Mouse (Mus musculus) heart, postnatal 10 days (tissue): ENCODE results near the gene Polr3e. TPM values are rescaled to one million over a fixed set of nuclear protein-coding genes. Genes with fewer than 3 reads are reported as not detected.
"Not testable (repeated sequence)": the region's sequence is repeated elsewhere in the genome, so short reads cannot be mapped to it uniquely, and the experiment has no call there.

ENCODE experiments used
- DNase-seq, 2 experiments: peaks; one replicate each; pipeline ENCODE4 v3.0.0; 2021
- intact Hi-C: fragments of 180-260 bp; cut with DNase I; formaldehyde crosslinking; loops from one replicate; pipeline ENCODE4 v1.15.1; 2025
- total RNA-seq, 2 experiments: library from RNA; stranded (reverse); gene quantifications; 2 replicates each; pipeline ENCODE4 v1.2.3; 2021

The Polr3e gene
- total RNA-seq, 2 experiments from 2014 or later: 15.1 to 15.4 TPM

DNA sequence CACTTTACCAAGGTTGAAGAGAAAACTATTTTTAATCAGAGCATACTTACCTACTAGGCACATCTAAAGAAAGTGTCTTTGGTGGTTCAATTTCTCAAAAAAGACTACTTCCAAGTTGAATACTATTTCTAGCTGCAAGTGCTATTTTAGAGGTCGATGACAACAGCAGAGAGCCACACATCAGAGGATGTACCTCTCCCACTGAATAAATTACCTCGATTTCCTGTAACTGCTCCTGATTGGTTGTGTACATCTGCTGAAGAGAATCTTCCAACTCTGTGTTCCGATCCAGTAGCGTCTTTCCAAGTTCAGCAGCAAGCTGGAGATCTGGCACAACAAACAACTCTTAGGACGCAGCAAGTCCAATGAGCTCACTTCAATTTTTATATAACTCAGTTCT, 52.6 kb downstream of the Polr3e start:
- no peak for DNase-seq
- intact Hi-C loops: no loop called here

DNA sequence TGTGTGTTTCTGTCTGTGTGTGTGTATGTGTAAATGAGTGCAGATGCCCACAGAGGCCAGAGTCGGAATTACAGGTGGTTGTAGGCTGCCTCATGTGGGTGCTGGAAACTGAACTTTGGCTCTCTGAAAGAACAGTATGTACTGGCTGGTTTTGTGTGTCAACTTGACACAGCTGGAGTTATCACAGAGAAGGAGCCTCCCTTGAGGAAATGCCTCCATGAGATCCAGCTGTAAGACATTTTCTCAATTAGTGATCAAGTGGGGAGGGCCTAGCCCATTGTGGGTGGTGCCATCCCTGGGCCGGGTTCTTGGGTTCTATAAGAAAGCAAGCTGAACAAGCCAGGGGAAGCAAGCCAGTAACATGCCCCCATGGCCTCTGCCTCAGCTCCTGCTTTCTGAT, 54.9 kb downstream of the Polr3e start:
- DNase-seq, intact Hi-C loops: not testable (repeated sequence)

DNA sequence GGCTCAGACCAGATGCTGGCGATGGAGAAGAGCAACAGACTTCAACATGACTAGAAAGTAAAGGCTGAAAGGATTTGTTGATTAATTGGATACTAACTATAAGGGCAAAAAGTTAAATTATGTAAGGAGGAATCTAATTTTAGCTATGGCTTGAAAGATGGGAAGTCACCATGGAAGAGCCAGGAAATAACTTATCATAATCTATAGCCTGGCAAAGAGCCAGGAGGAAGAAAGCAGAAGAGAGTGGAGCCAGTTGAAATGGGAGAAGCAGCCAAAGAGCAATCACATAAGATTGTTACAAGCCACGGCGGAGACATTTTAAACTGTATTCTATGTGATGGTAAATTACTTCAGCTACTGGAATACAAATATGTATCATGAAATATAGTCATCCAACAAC, 56.5 kb downstream of the Polr3e start:
- intact Hi-C loops: no loop called here
- no peak for DNase-seq

DNA sequence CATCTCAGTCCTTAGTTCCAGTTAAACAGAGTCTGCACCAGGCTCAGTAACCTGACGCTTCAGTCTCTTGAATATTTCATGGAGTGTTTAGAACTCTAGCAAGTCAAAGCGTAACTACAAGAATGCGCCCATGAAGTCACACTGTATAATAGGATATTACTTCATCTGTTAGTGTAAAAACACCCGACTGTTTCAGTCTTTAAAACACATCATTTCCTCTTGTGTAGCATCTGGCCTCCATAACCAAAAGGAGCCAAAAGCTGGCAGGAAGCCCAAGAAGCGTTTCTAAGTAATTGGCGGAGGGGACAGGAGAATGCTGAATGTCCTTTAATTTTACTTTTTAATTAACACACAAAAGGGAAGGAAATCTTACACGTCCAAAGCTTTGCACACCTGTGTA, 59.5 kb downstream of the Polr3e start:
- intact Hi-C loops: loop anchor here (5.0 kb wide), 1 partner anchor 135 kb away; the partner anchor contains the start of gene Eef2k
- peak; percentile 60 for DNase-seq

DNA sequence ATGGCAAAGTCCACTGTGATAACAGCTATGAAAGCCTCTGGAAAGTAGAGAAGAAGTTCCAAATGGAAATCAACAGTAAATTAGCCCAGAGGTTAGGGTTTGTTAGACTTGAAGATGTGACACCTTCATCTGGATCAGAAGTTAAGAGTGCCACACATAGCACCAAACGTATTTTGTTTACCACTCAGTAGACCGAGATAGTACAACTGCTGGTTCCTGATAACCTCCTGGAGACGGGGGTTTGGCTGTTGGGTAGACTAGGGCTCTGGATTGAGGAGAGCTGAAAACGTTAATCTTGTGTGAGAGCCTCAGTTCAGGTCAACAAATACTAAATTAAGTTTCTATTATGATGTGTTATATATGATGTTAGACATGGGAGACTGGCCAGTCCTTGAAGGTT, 62.5 kb downstream of the Polr3e start:
- intact Hi-C loops: no loop called here
- no peak for DNase-seq

DNA sequence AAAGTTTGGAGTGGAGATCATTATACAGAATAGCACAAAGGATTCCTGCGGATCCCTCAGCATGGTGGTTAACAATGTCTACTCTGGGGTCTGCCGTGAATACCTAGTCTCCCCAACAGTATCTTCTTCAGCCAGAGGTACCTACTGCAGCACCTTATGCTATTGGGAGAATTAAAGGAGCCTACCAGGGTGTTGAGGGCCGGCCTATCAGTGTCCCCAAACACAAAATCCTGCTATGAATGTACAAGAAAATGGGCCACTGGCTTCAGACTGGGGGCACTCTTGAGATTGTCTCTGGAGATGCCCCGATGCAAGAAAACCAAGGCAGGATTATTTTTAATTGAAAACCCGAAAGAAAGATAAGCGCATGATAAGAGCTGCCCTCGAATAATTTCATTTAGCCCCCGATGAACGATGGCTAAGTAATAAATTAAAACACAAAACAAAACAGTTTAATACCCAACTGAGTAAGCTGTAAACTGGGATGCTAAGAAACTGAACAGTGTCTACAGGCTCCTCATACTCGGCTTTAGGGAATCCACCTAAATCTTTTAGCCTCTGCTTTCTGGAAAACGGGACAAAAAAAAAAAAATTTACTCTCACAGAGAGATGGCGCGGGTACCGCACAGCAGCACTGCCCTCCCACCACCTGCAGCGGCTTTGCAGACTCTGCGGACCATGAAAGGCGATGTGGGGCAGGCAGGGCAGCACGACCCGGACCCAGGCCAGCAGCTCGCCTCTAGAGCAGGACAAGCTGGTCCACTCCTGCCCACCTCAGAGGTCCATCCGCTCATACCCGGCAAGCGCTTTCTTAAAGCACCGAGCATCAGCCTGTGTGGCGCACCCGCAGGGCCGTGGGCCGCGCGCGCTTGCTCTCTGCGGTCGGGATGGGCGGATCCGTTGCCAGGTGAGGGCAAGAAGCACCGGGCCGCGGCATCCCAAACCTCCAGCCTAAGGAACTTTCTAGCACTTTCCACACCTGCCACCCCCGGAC, 63.7 kb downstream of the Polr3e start:
- intact Hi-C loops: no loop called here
- DNase-seq: peak; percentile 49 to 56

DNA sequence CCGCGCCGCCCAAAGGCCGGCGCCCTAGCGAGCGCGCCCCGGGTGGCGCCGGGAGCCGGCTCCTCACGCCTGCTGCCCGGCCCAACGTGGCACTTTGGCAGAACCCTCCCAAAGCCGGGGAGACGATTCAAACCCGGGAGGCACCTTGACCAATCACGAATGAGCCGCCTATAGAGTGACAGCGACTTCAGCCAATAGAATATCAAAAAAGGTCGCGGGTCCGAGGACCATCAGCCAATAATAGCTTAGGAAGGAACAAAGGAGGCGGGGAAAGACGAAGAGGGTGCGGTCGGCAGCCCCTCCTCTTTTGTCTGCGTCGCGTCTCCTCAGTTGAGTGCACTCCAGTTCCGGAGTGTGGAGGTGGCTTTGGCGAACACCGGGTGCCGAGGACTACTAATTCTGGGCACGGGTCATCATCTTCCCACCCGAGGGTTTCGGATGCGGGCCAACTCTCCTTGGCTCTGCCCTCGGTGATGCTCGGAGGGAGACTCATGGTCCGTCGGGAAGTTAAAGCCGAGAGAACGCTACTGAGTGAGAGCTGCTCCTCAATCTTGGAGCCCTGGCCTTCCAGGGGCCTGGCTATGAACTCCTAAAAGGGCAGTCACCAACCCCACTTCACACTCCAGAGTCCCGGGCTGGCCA, 64.8 kb downstream of the Polr3e start, which contains the start of the genes Cdr2 and Mfsd13b:
Cdr2 (minus strand) TSS at position 113 of the 642 bp plus-strand sequence.
Mfsd13b (plus strand) TSS at position 310 of the 642 bp plus-strand sequence.
- intact Hi-C loops: loop anchor here (2.0 kb wide), 1 partner anchor 52 kb away; the partner anchor contains the start of gene Mettl9
- peak; percentile 98 for DNase-seq

DNA sequence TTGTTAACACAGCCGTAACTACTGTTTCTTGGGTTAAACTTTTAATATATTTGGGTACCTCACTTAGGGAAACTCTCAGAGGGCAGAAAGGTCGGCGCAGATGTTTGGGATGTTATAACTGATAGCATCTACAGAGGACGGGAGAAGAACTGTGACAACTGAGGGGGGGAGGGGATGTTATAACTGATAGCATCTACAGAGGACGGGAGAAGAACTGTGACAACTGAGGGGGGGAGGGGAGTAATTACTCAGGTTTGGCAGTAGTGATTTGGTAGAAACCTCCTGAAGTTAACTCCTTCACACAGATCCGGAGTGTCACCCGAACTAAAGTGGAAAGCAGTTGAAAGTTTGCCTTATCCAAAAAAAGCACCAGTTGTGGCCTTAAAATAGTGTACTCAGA, 65.4 kb downstream of the Polr3e start:
- DNase-seq: no peak
- intact Hi-C loops: loop anchor here (2.0 kb wide), 1 partner anchor 52 kb away; the partner anchor contains the start of gene Mettl9

DNA sequence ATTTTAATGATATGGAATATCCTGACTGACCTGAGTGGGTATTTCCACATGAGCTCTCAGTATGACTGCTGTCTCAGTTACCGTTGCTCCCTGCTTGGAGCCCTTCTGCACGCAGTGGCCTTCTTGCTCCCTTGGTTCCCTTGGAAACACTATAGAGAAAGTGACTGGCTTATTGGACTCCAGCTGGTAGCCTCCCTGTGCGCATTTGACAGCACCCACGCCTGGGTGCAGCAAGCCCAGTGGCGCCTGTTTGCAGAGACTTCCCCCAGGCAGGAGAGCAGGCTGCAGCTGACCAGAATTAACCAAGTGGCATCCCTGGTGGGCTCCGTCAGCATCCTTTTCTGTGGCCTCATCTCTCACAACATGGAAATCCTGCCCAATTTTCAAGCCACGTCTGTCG, 73.6 kb downstream of the Polr3e start:
- DNase-seq: no peak
- intact Hi-C loops: no loop called here

Other genes with a start within 250 kb of the Polr3e start
- gene Pdzd9, start 247.4 kb upstream of the Polr3e start, total RNA-seq: not detected
- 10 to 100 TPM; 29.0 to 33.7 TPM for gene Mosmo, start 240.1 kb upstream of the Polr3e start, total RNA-seq
- 1 to 10 TPM; 2.4 to 3.7 TPM for gene Vwa3a, start 178.4 kb upstream of the Polr3e start, total RNA-seq
- not detected for gene Gm5737, start 105.4 kb upstream of the Polr3e start, total RNA-seq
- 10 to 100 TPM; 37.0 to 37.2 TPM for gene Eef2k, start 74.9 kb upstream of the Polr3e start, total RNA-seq
- 10 to 100 TPM; 14.3 to 17.9 TPM for gene Cdr2, start 64.6 kb downstream of the Polr3e start, total RNA-seq
- gene Mfsd13b, start 64.8 kb downstream of the Polr3e start, total RNA-seq: not detected
- 100 to 1,000 TPM; 108 to 126 TPM for gene Mettl9, start 116.7 kb downstream of the Polr3e start, total RNA-seq
- gene Igsf6, start 156.8 kb downstream of the Polr3e start, total RNA-seq: 1 to 10 TPM in 1 of 2 experiments, under 1 TPM in 1; 0.72 to 1.2 TPM
- gene Otoa, start 163.9 kb downstream of the Polr3e start, total RNA-seq: 1 to 10 TPM; 2.3 to 4.9 TPM